Mouse (Mus musculus) kidney, adult 9 months (tissue): ENCODE results near the gene Rps11.
"Not testable (repeated sequence)": the region's sequence is repeated elsewhere in the genome, so short reads cannot be mapped to it uniquely, and the experiment has no call there.

ENCODE experiments used
- DNase-seq: peaks from one replicate; pipeline ENCODE4 v3.0.0; 2022

The Rps11 gene

GRCm38 (mm10) chr7:45106441-45106840, 17.8 kb downstream of the Rps11 start:
- DNase-seq = no peak

GRCm38 (mm10) chr7:45105491-45105890, 18.7 kb downstream of the Rps11 start:
- no peak for DNase-seq

- DNase-seq = no peak
These were observed 19.3 kb downstream of the Rps11 start for GRCm38 (mm10) chr7:45104941-45105340.

- peak; percentile 98 for DNase-seq
These were observed 20.5 kb downstream of the Rps11 start, which contains the start of gene Fcgrt for GRCm38 (mm10) chr7:45103652-45104180. TSS of gene Fcgrt (minus strand) at chr7:45103851.

GRCm38 (mm10) chr7:45102940-45103585, 21.2 kb downstream of the Rps11 start:
- peak; percentile 74 for DNase-seq

- DNase-seq = no peak
These were observed 21.8 kb downstream of the Rps11 start for GRCm38 (mm10) chr7:45102441-45102840.

GRCm38 (mm10) chr7:45100046-45100445, 24.2 kb downstream of the Rps11 start:
- DNase-seq = no peak

- DNase-seq = no peak
These were observed 25.5 kb downstream of the Rps11 start for GRCm38 (mm10) chr7:45098541-45099240.

GRCm38 (mm10) chr7:45097479-45097878, 26.8 kb downstream of the Rps11 start:
- peak; percentile 56 for DNase-seq

- DNase-seq = not testable (repeated sequence)
These were observed 28.3 kb downstream of the Rps11 start for GRCm38 (mm10) chr7:45095965-45096364.

- no peak for DNase-seq
These were observed 28.9 kb downstream of the Rps11 start for GRCm38 (mm10) chr7:45095367-45095766.

GRCm38 (mm10) chr7:45094121-45094520, 30.1 kb downstream of the Rps11 start:
- no peak for DNase-seq

- DNase-seq = no peak
These were observed 30.7 kb downstream of the Rps11 start for GRCm38 (mm10) chr7:45093516-45093905.

- DNase-seq = no peak
These were observed 31.3 kb downstream of the Rps11 start for GRCm38 (mm10) chr7:45092828-45093515.

GRCm38 (mm10) chr7:45092048-45092447, 32.2 kb downstream of the Rps11 start, which contains the start of gene Rcn3:
TSS of gene Rcn3 (minus strand) at chr7:45092221.
- peak; percentile 56 for DNase-seq

GRCm38 (mm10) chr7:45091001-45091990, 32.9 kb downstream of the Rps11 start:
- DNase-seq = no peak

- no peak for DNase-seq
These were observed 33.8 kb downstream of the Rps11 start for GRCm38 (mm10) chr7:45090251-45090977.

GRCm38 (mm10) chr7:45088597-45088996, 35.6 kb downstream of the Rps11 start:
- no peak for DNase-seq

GRCm38 (mm10) chr7:45086084-45086483, 38.2 kb downstream of the Rps11 start:
- DNase-seq = no peak

- DNase-seq = no peak
These were observed 40.8 kb downstream of the Rps11 start for GRCm38 (mm10) chr7:45083300-45083890.
